Mouse (Mus musculus): ENCODE results near the gene Frem2.

Frem2 gene

GRCm38 (mm10) chr3:53469650-53470049 lies 187.5 kb downstream of the Frem2 start:
- DNase-seq (ENCODE audit: low spot score in 2 of 2) = no peak

GRCm38 (mm10) chr3:53467356-53467755 lies 189.8 kb downstream of the Frem2 start:
- DNase-seq (ENCODE audit: low spot score in 2 of 2) = peak in 1 of 2 experiments; percentile 31

- no peak for DNase-seq (ENCODE audit: low spot score in 2 of 2)
Measured at GRCm38 (mm10) chr3:53466481-53466880, 190.7 kb downstream of the Frem2 start.

DNA sequence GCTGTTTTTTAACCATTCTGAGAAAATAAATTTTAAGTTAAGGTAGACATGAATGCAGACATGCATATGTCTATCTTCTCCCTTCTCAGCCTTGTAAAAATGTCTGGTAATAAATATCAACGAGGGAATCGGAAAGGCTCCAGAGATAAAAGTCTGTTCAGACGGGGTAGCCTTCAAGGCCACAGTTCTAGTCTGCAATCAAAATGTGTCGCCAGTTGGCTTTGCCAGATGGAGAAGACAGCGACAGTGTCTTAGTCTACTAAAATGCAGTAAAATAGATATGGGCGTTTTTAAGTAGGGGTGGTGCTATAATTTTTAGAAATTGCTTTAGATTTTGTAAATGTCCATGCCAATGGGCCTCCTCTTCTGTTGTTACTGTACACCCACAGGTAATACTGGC lies 191.8 kb downstream of the Frem2 start:
- DNase-seq (ENCODE audit: low spot score in 2 of 2) = no peak

DNA sequence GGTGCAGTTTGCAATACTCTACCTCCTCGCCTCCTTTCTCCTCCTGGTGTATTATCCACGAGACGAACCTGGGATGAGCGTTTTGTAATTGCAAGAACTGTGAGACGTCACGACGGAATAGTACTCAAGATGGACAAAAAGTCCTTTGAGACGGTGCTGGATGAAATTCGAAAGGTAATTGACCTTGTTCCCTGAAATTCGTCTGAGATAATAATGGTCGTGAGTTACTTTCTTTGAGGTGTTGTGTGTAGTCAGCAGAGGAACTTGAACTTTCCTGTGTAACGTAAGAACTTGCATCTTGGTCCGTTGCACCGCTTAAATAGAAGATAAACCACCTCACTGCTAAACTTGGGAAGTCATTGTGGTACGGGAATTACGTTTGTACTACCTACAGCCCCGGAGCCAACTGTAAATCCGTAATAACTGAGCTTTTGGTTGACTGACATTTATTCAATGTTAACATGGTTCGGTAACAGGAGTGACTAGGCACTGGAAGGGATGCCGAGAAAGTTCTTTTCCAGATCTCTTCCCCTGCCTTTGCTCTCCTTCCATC lies 192.9 kb downstream of the Frem2 start:
- no peak for DNase-seq (ENCODE audit: low spot score in 2 of 2)

Measured in heart, adult 9 months (tissue).